19 mouse cellular contexts compared by ENCODE assay signal in the genomic region with DNA sequence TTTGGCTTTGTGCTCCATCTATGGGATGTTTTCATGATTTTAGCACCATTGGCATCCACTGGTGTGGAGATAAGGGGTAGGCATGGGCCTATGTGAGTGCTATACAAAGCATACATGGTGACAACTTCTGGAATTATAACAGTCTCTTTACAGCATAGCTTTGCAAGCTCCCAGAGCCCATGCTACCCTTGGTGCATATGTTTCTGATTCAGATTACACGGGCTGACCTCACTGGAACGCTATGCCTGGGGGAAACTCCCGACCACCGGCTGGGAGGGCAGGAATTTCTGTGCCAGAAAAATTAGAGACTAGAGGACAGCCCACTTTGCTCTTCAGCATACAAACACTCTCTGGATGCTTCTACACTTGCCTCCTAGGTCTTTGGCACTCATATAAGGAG.
DNase-seq lines count a peak whose midpoint lies in the region; ATAC-seq and TF ChIP-seq lines count a peak whose summit lies in the region.
"Had no signal": no experiment of that assay in that cellular context is flagged by ENCODE, and none has a peak within 500 bp of the region (broad histone marks: within the 10 kb centered on the region; RNA-seq: fewer than 3 reads in every experiment).

No protein-coding gene starts in this region.

- 19% methylated on average over 4 of the region's 4 CpGs for WGBS in heart, postnatal 0 days
- WGBS in kidney, embryonic 16.5 days = 50% methylated on average over 4 of the region's 4 CpGs
- 51% methylated on average over 4 of the region's 4 CpGs for WGBS in stomach, postnatal 0 days

- no peak for TF ChIP-seq EP300 in heart, postnatal 0 days (IDR thresholded peaks at IDR 0.05; ENCODE audit: low read depth)
- no peak for TF ChIP-seq EP300 in stomach, postnatal 0 days (optimal IDR thresholded peaks at IDR 0.05)

- H3K9me3 ChIP-seq in heart, postnatal 0 days (replicated peaks; ENCODE audit: control insufficient read depth, low read length) = no peaks in the 10 kb centered on the region
- H3K9me3 ChIP-seq in kidney, embryonic 16.5 days (ENCODE audit: low read length) = no peaks in the 10 kb centered on the region
- H3K9me3 ChIP-seq in stomach, postnatal 0 days (ENCODE audit: control insufficient read depth, low read length) = no peaks in the 10 kb centered on the region
- H3K9me3 ChIP-seq: midbrain, embryonic 10.5 days; neural tube, embryonic 13.5 days had no signal

- peaks cover 8% of the 10 kb centered on the region; the same call in 1 of the 2 replicates for H3K27me3 ChIP-seq in heart, postnatal 0 days (ENCODE audit: control insufficient read depth, insufficient read depth, low read length)
- H3K27me3 ChIP-seq in kidney, embryonic 16.5 days (ENCODE audit: insufficient read depth, low read length) = no peaks in the 10 kb centered on the region
- no peaks in the 10 kb centered on the region for H3K27me3 ChIP-seq in stomach, postnatal 0 days (ENCODE audit: control insufficient read depth, insufficient read depth, low read length)
- H3K27me3 ChIP-seq: neural tube, embryonic 13.5 days had no signal

- no peak overlapping the region for H3K9ac ChIP-seq in heart, postnatal 0 days (replicated peaks; ENCODE audit: low read depth, low read length)
- H3K9ac ChIP-seq in kidney, embryonic 16.5 days (replicated peaks; ENCODE audit: low read length) = no peak overlapping the region
- no peak overlapping the region for H3K9ac ChIP-seq in stomach, postnatal 0 days (ENCODE audit: low read length)
- H3K9ac ChIP-seq: liver, postnatal 0 days; neural tube, embryonic 13.5 days had no signal

- DNase-seq in heart, postnatal 0 days (ENCODE audit: low spot score) = no peak
- DNase-seq in heart, adult 8-10 months (ENCODE audit: low spot score) = no peak
- DNase-seq in embryo, embryonic 11 days = peak; percentile 70
- DNase-seq in mesoderm, embryonic 11.5 days (ENCODE audit: low read depth, low spot score) = peak; percentile 71
- DNase-seq in stomach, postnatal 0 days (ENCODE audit: low spot score) = no peak
- DNase-seq: adrenal gland, postnatal 10 days; cerebellum, adult 2 months; gastrocnemius, postnatal 36 days; heart, postnatal 36 days; kidney, adult 2 months; kidney, postnatal 25 days; liver; liver, postnatal 0 days; right cerebral cortex, postnatal 25 days had no signal

- TF ChIP-seq CTCF in heart, postnatal 0 days (IDR thresholded peaks at IDR 0.05; ENCODE audit: low read depth) = no peak
- no peak for TF ChIP-seq CTCF in embryonic fibroblast, embryonic 13.5 days (IDR thresholded peaks at IDR 0.05; ENCODE audit: borderline replicate concordance, insufficient read depth, low read length)
- TF ChIP-seq CTCF in stomach, postnatal 0 days (IDR thresholded peaks at IDR 0.05; ENCODE audit: low read depth) = no peak

- no peak overlapping the region for H3K4me2 ChIP-seq in heart, postnatal 0 days (ENCODE audit: low read depth, low read length)
- no peak overlapping the region for H3K4me2 ChIP-seq in kidney, embryonic 16.5 days (replicated peaks; ENCODE audit: low read depth, low read length)
- no peak overlapping the region for H3K4me2 ChIP-seq in stomach, postnatal 0 days (replicated peaks; ENCODE audit: low read depth)
- H3K4me2 ChIP-seq: neural tube, embryonic 13.5 days had no signal

- H3K36me3 ChIP-seq in heart, postnatal 0 days (replicated peaks; ENCODE audit: control insufficient read depth, insufficient read depth, low read length) = no peaks in the 10 kb centered on the region
- no peaks in the 10 kb centered on the region for H3K36me3 ChIP-seq in kidney, embryonic 16.5 days (ENCODE audit: insufficient read depth, low read length)
- no peaks in the 10 kb centered on the region for H3K36me3 ChIP-seq in stomach, postnatal 0 days (ENCODE audit: control insufficient read depth, insufficient read depth, low read length)
- H3K36me3 ChIP-seq: midbrain, embryonic 10.5 days; neural tube, embryonic 13.5 days had no signal

- TF ChIP-seq POLR2A in embryonic fibroblast, embryonic 13.5 days (IDR thresholded peaks at IDR 0.05; ENCODE audit: low read depth, low read length) = no peak

- no peaks in the 10 kb centered on the region for H3K4me1 ChIP-seq in heart, postnatal 0 days (ENCODE audit: control insufficient read depth, insufficient read depth)
- peaks cover 12% of the 10 kb centered on the region for H3K4me1 ChIP-seq in embryonic fibroblast, embryonic 13.5 days (ENCODE audit: control insufficient read depth, insufficient read depth, low read length)
- H3K4me1 ChIP-seq in kidney, embryonic 16.5 days (ENCODE audit: insufficient read depth, low read length) = no peaks in the 10 kb centered on the region; the same call in 1 of the 2 replicates
- H3K4me1 ChIP-seq in stomach, postnatal 0 days (replicated peaks; ENCODE audit: control insufficient read depth, insufficient read depth) = no peaks in the 10 kb centered on the region
- H3K4me1 ChIP-seq: midbrain, embryonic 10.5 days; neural tube, embryonic 13.5 days had no signal

- ATAC-seq in heart, postnatal 0 days (ENCODE audit: insufficient read depth, low read depth) = peak; percentile 39; the same call in 1 of the 2 replicates
- no peak for ATAC-seq in kidney, embryonic 16.5 days (ENCODE audit: low FRiP score, low TSS enrichment)
- no peak for ATAC-seq in stomach, postnatal 0 days (ENCODE audit: low FRiP score, low TSS enrichment)
- ATAC-seq: liver, postnatal 0 days had no signal

- no peak overlapping the region for H3K4me3 ChIP-seq in heart, postnatal 0 days (ENCODE audit: low read depth, low read length)
- no peak overlapping the region for H3K4me3 ChIP-seq in embryonic fibroblast, embryonic 13.5 days (ENCODE audit: insufficient read depth, low read length)
- no peak overlapping the region for H3K4me3 ChIP-seq in kidney, embryonic 16.5 days (ENCODE audit: low read length)
- no peak overlapping the region for H3K4me3 ChIP-seq in stomach, postnatal 0 days (ENCODE audit: low read depth, low read length)
- H3K4me3 ChIP-seq: left cerebral cortex, adult 2 months; midbrain, embryonic 10.5 days; neural tube, embryonic 13.5 days had no signal

- no peak overlapping the region for H3K27ac ChIP-seq in heart, postnatal 0 days (ENCODE audit: low read depth)
- H3K27ac ChIP-seq in embryonic fibroblast, embryonic 13.5 days (ENCODE audit: insufficient read depth, low read length) = peak overlapping the region; percentile 2; the same call in 1 of the 2 replicates
- no peak overlapping the region for H3K27ac ChIP-seq in kidney, embryonic 16.5 days (ENCODE audit: low read length)
- no peak overlapping the region for H3K27ac ChIP-seq in stomach, postnatal 0 days (replicated peaks)
- H3K27ac ChIP-seq: left cerebral cortex, adult 2 months; neural tube, embryonic 13.5 days had no signal

Comparison
In these comparisons a context has a peak if more than half of its experiments do, and no peak if none do; other contexts are left out.
1. DNase-seq: peak in embryo, embryonic 11 days (single experiment) and mesoderm, embryonic 11.5 days (single experiment); none in heart, postnatal 0 days (single experiment), heart, adult 8-10 months (single experiment) and stomach, postnatal 0 days (single experiment).